ENCODE assay signal across 8 mouse cellular contexts in the genomic region with DNA sequence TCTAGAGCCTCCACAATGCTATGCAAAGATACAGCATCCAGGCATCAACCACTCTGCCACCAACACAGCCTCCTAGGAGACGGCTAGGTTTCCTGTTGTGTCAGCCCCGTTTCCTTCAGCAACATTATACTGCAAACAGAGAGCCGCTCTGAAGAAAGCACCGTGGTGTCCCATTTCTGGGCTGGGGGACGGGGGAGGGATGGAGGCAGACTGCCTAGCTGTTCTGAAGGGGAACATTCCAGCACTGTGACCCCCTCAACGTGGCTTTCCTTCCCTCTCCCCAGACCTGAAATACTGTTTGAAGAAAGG.
DNase-seq lines count a peak whose midpoint lies in the region; ATAC-seq lines count a peak whose summit lies in the region.

No protein-coding gene starts in this region.

- no peaks in the 10 kb centered on the region for H3K27me3 ChIP-seq in heart, embryonic 12.5 days (replicated peaks)
- no peaks in the 10 kb centered on the region for H3K27me3 ChIP-seq in embryonic facial prominence, embryonic 12.5 days
- H3K27me3 ChIP-seq in intestine, embryonic 15.5 days (replicated peaks) = no peaks in the 10 kb centered on the region

- WGBS in heart, embryonic 12.5 days = 53% methylated on average over 6 of the region's 6 CpGs
- 7% methylated on average over 6 of the region's 6 CpGs for WGBS in embryonic facial prominence, embryonic 12.5 days
- WGBS in intestine, embryonic 15.5 days = 7% methylated on average over 6 of the region's 6 CpGs

- H3K9ac ChIP-seq in heart, embryonic 12.5 days = 0 out of 2 replicates have a peak overlapping the region, but pooled peaks have one; percentile 36
- no peak overlapping the region for H3K9ac ChIP-seq in embryonic facial prominence, embryonic 12.5 days
- H3K9ac ChIP-seq in intestine, embryonic 15.5 days = no peak overlapping the region

- 0 out of 2 replicates have a peak, but pooled peaks cover 3% of the 10 kb centered on the region for H3K36me3 ChIP-seq in heart, embryonic 12.5 days
- H3K36me3 ChIP-seq in embryonic facial prominence, embryonic 12.5 days = no peaks in the 10 kb centered on the region
- no peaks in the 10 kb centered on the region for H3K36me3 ChIP-seq in intestine, embryonic 15.5 days

- no peak for DNase-seq in heart, adult 11 months
- no peak for DNase-seq in urinary bladder, postnatal 36 days (ENCODE audit: low spot score in 2 of 2)
- no peak for DNase-seq in layer of hippocampus, adult 9-11 months
- DNase-seq in layer of hippocampus, postnatal 25 days (ENCODE audit: extremely low spot score in 1 of 2, low spot score in 1 of 2) = no peak

- no peak; the same call in 1 of the 2 replicates for ATAC-seq in heart, embryonic 12.5 days (ENCODE audit: insufficient number of reproducible peaks, low FRiP score)
- peak; percentile 84 for ATAC-seq in embryonic facial prominence, embryonic 12.5 days (ENCODE audit: insufficient number of reproducible peaks, insufficient read depth, low FRiP score, low TSS enrichment)
- ATAC-seq in intestine, embryonic 15.5 days = no peak
- peak; percentile 49 for ATAC-seq in megakaryocyte progenitor cell, adult 5-6 weeks (replicated peaks; ENCODE audit: poor library complexity)

- H3K9me3 ChIP-seq in heart, embryonic 12.5 days (replicated peaks) = no peaks in the 10 kb centered on the region
- no peaks in the 10 kb centered on the region for H3K9me3 ChIP-seq in embryonic facial prominence, embryonic 12.5 days
- H3K9me3 ChIP-seq in intestine, embryonic 15.5 days = no peaks in the 10 kb centered on the region

- H3K4me3 ChIP-seq in heart, embryonic 12.5 days = no peak overlapping the region
- no peak overlapping the region for H3K4me3 ChIP-seq in embryonic facial prominence, embryonic 12.5 days
- no peak overlapping the region for H3K4me3 ChIP-seq in intestine, embryonic 15.5 days (replicated peaks)

- H3K27ac ChIP-seq in heart, embryonic 12.5 days (ENCODE audit: poor library complexity, severe bottlenecking) = peak overlapping the region; percentile 87
- peak overlapping the region; percentile 87 for H3K27ac ChIP-seq in embryonic facial prominence, embryonic 12.5 days
- peak overlapping the region; percentile 90 for H3K27ac ChIP-seq in intestine, embryonic 15.5 days

- 0 out of 2 replicates have a peak overlapping the region, but pooled peaks have one; percentile 2 for H3K4me2 ChIP-seq in heart, embryonic 12.5 days
- peak overlapping the region; percentile 29 for H3K4me2 ChIP-seq in embryonic facial prominence, embryonic 12.5 days (replicated peaks)
- H3K4me2 ChIP-seq in intestine, embryonic 15.5 days (replicated peaks) = peak overlapping the region; percentile 25

- H3K4me1 ChIP-seq in heart, embryonic 12.5 days (replicated peaks) = peaks cover 59% of the 10 kb centered on the region
- peaks cover 45% of the 10 kb centered on the region for H3K4me1 ChIP-seq in embryonic facial prominence, embryonic 12.5 days
- peaks cover 45% of the 10 kb centered on the region for H3K4me1 ChIP-seq in intestine, embryonic 15.5 days (replicated peaks)

Comparison
In these comparisons a context has a peak if more than half of its experiments do, and no peak if none do; other contexts are left out.
1. ATAC-seq: peak in embryonic facial prominence, embryonic 12.5 days (single experiment) and megakaryocyte progenitor cell, adult 5-6 weeks (single experiment); none in heart, embryonic 12.5 days (single experiment) and intestine, embryonic 15.5 days (single experiment).
2. Peak in every context shown above with its lines, with median percentiles within 50 percentile points of each other: H3K27ac ChIP-seq and H3K4me2 ChIP-seq.